Mouse (Mus musculus): Measurements from ENCODE around the gene Armc7. TPM values are rescaled to one million over a fixed set of nuclear protein-coding genes. Genes with fewer than 3 reads are reported as not detected.
"Not testable (repeated sequence)": the region's sequence is repeated elsewhere in the genome, so short reads cannot be mapped to it uniquely, and the experiment has no call there.

The Armc7 gene
- polyA plus RNA-seq, 1 experiment from 2014 or later, result 5.1 TPM

DNA sequence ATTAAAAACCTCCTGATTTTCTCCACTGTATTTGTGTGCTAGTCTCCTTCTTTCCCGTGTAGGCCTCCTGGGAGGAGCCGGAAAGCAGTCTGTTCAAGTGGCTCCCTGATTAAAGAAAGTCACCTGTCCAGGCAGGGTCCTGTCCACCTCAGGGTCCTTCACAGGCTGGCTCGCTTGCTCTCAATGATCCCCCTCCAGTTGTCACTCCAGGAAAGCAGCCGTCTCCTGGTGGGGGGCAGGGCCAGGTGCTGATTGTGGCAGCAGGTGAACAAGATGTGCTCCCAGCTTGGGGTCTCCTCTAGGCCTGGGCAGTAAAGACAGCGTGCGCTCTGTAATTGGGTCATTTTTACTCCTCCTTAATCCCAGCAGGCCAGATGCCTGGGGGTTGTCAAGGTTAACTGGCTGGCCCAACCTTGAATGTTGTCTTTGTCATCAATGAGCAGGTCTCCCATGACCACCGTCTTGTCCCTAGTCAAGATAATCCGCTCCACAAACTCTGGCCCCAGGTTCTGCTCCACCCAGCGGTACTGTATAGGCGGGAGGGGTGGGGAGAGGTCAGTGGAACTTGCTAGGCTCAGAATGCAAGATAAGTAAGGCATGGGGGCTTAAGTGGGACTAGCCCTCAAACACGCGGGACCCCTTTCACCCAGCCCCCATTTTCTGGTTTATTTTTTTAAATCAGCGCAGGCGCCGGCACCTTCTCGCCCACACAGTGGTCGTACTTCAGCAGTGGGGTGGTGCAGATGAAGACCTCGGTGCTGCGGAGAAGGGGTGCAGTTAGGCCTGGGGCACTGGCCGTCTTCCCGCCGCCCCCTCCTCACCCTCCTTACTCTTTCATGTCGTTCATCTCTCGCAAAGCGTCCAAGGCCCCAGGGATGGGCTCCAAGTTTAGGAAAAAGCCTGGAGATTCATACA lies 15.2 kb downstream of the Armc7 start:
- 0 out of 2 replicates have a peak, but pooled peaks have one; percentile 43 for ATAC-seq (replicated peaks; ENCODE audit: insufficient number of reproducible peaks, low FRiP score, low TSS enrichment)
- Histone ChIP-seq H3K27me3 (ENCODE audit: control insufficient read depth, insufficient read depth, low read length) (no peaks in the 10 kb centered on the region), H3K4me1 (ENCODE audit: control insufficient read depth, insufficient read depth, low read length) (no peaks in the 10 kb centered on the region), H3K4me2 (peak overlapping the region; percentile 81), H3K27ac (ENCODE audit: low read depth, low read length) (no peak overlapping the region), H3K9ac (ENCODE audit: low read depth, low read length) (peak overlapping the region; percentile 77), H3K4me3 (ENCODE audit: low read depth, low read length) (peak overlapping the region; percentile 64), H3K36me3 (ENCODE audit: control insufficient read depth, insufficient read depth, low read length) (0 out of 2 replicates have a peak, but pooled peaks cover 3% of the 10 kb centered on the region), H3K9me3 (replicated peaks; ENCODE audit: control insufficient read depth, low read length) (no peaks in the 10 kb centered on the region)
- 25% methylated on average over 25 of the region's 25 CpGs for WGBS (ENCODE audit: insufficient replicate concordance)

DNA sequence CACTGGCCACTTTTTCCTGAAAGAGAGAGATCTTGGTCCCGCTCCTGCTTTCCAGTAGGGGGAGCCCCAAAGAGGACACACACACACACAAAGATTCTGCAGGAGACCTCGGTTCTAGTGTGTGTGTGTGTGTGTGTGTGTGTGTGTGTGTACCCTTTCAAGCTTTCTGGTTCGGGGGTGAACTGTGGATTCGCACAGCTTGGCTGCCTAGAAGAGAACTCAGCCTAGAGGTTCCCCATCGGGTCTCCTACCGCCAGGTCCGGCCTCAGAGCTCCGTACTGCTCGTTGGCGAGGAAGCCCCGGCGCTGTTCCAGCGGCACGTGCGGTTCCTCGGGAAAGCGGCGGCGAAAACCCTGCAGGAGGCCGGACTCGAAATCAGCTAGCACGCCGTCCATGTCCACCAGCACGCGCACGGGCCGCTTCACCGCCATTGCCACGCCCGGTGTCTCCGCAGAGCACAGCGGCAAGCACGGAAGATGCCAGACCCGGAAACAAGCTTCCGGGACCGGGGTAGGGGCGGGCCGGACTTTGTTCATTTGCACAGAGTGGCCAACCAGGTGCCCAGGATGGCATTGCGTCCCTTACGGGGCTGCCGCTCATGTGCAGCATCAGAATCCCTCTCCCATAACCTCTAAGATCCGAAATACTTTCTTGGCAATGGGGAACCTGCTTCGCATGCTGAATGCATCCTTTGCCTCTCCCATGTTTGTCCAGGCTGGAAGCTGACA lies 16.1 kb downstream of the Armc7 start, which contains the start of gene Nt5c:
Gene Nt5c (minus strand): TSS at position 507 of the 728 bp plus-strand sequence.
- Histone ChIP-seq H3K9ac (ENCODE audit: low read depth, low read length) (peak within 1 kb of the TSS; percentile 77), H3K4me1 (ENCODE audit: control insufficient read depth, insufficient read depth, low read length) (no peaks in the 10 kb centered on the region), H3K9me3 (replicated peaks; ENCODE audit: control insufficient read depth, low read length) (no peaks in the 10 kb centered on the region), H3K4me3 (ENCODE audit: low read depth, low read length) (peak within 1 kb of the TSS; percentile 64), H3K4me2 (peak within 1 kb of the TSS; percentile 81), H3K27me3 (ENCODE audit: control insufficient read depth, insufficient read depth, low read length) (no peaks in the 10 kb centered on the region), H3K27ac (ENCODE audit: low read depth, low read length) (peak within 1 kb of the TSS; percentile 62), H3K36me3 (ENCODE audit: control insufficient read depth, insufficient read depth, low read length) (0 out of 2 replicates have a peak, but pooled peaks cover 3% of the 10 kb centered on the region)
- ATAC-seq (replicated peaks; ENCODE audit: insufficient number of reproducible peaks, low FRiP score, low TSS enrichment), result peak; percentile 83
- whole genome bisulfite sequencing (ENCODE audit: insufficient replicate concordance), result under 1% methylated on average over 43 of the region's 43 CpGs

DNA sequence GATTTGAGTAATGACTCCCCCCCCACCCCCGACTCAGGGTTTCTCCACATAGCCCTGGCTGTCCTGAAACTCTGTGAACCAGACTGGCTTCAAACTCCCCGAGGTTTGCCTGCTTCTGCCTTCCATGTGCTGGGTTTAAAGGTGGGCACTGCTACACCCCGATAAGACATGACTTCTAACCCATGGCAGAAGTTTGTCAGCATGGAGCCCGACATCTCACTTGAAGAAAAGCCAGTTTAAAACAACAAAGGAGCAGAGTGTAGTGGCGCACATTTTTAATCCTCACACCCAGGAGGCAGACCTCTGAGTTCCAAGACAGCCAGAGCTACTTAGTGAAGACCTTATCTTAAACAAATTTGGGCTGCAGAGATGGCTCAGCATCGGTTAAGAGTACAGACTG lies 16.9 kb downstream of the Armc7 start:
- no peaks in the 10 kb centered on the region for H3K9me3 ChIP-seq (replicated peaks; ENCODE audit: control insufficient read depth, low read length)
- no peaks in the 10 kb centered on the region for H3K4me1 ChIP-seq (ENCODE audit: control insufficient read depth, insufficient read depth, low read length)
- H3K4me2 ChIP-seq, result peak overlapping the region; percentile 81
- H3K36me3 ChIP-seq (ENCODE audit: control insufficient read depth, insufficient read depth, low read length), result peaks cover 6% of the 10 kb centered on the region; the same call in 1 of the 2 replicates
- no peak overlapping the region for H3K9ac ChIP-seq (ENCODE audit: low read depth, low read length)
- 32% methylated on average over 6 of the region's 6 CpGs for WGBS (ENCODE audit: insufficient replicate concordance)
- H3K4me3 ChIP-seq (ENCODE audit: low read depth, low read length), result peak overlapping the region; percentile 64
- H3K27ac ChIP-seq (ENCODE audit: low read depth, low read length), result no peak overlapping the region
- H3K27me3 ChIP-seq (ENCODE audit: control insufficient read depth, insufficient read depth, low read length), result no peaks in the 10 kb centered on the region
- ATAC-seq (replicated peaks; ENCODE audit: insufficient number of reproducible peaks, low FRiP score, low TSS enrichment), result no peak

DNA sequence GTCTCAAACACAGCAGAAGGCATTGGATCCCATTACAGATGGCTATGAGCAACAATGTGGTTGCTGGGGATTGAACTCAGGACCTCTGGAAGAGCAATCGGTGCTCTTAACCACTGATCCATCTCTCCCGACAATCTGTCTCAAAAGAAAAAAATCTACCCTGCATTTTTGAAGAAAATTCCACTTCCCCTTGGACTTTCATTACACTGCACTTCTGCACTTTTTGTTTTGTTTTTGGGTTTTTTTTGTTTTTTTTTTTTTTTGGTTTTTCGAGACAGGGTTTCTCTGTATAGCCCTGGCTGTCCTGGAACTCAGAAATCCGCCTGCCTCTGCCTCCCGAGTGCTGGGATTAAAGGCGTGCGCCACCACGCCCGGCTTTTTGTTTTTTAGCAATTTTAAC lies 21.1 kb downstream of the Armc7 start:
- H3K9me3 ChIP-seq (replicated peaks; ENCODE audit: control insufficient read depth, low read length); H3K9ac ChIP-seq (ENCODE audit: low read depth, low read length); H3K4me1 ChIP-seq (ENCODE audit: control insufficient read depth, insufficient read depth, low read length); H3K27ac ChIP-seq (ENCODE audit: low read depth, low read length); H3K27me3 ChIP-seq (ENCODE audit: control insufficient read depth, insufficient read depth, low read length); H3K4me2 ChIP-seq; H3K4me3 ChIP-seq (ENCODE audit: low read depth, low read length); ATAC-seq (replicated peaks; ENCODE audit: insufficient number of reproducible peaks, low FRiP score, low TSS enrichment): not testable (repeated sequence)
- H3K36me3 ChIP-seq (ENCODE audit: control insufficient read depth, insufficient read depth, low read length), result peaks cover 25% of the 10 kb centered on the region
- WGBS (ENCODE audit: insufficient replicate concordance), result 88% methylated on average over 9 of the region's 9 CpGs

DNA sequence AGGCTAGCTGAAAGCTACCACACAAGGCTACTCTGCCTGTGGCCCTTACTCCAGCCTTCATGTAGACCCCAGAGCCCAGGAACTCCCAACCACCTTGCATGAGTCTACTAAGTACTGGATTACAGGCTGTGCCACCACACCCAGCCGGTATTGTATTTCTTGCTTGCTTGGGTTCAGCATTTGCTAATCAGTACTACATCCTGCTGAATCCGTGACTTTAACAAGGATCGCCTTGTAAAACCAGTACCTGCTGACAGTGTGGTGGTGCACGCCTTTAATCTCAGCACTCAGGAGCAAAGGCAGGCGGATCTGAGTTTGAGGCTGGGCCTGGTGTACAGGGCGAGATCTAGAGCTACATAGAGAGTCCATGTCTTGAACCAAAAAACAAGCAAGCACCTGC lies 27.2 kb downstream of the Armc7 start:
- no peak overlapping the region for H3K27ac ChIP-seq (ENCODE audit: low read depth, low read length)
- no peak overlapping the region for H3K9ac ChIP-seq (ENCODE audit: low read depth, low read length)
- ATAC-seq (replicated peaks; ENCODE audit: insufficient number of reproducible peaks, low FRiP score, low TSS enrichment), result no peak
- no peak overlapping the region for H3K4me3 ChIP-seq (ENCODE audit: low read depth, low read length)
- 91% methylated on average over 6 of the region's 6 CpGs for WGBS (ENCODE audit: insufficient replicate concordance)
- no peaks in the 10 kb centered on the region for H3K27me3 ChIP-seq (ENCODE audit: control insufficient read depth, insufficient read depth, low read length)
- peaks cover 26% of the 10 kb centered on the region for H3K36me3 ChIP-seq (ENCODE audit: control insufficient read depth, insufficient read depth, low read length)
- peaks cover 20% of the 10 kb centered on the region for H3K4me1 ChIP-seq (ENCODE audit: control insufficient read depth, insufficient read depth, low read length)
- H3K4me2 ChIP-seq, result no peak overlapping the region
- no peaks in the 10 kb centered on the region for H3K9me3 ChIP-seq (replicated peaks; ENCODE audit: control insufficient read depth, low read length)

DNA sequence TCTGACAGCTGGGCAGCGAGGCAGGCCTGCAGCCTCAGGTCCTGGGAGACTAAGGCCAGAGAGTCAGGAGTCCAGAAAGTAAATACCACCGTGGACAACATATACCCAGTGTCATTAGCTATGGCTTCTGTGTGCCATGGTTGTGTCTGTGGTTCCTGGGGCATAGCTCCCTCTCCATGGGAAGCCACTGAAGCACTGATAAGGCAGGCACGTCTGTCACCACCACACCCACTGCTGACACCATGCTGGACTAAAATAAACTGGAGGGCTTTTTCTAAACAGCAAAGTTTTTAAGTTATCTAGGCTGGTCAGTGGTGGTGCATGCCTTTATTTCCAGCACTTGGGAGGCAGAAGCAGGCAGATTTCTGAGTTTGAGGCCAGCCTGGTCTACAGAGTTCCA lies 31.1 kb downstream of the Armc7 start:
- ATAC-seq (replicated peaks; ENCODE audit: insufficient number of reproducible peaks, low FRiP score, low TSS enrichment), result peak; percentile 43; the same call in 1 of the 2 replicates
- Histone ChIP-seq H3K4me3 (ENCODE audit: low read depth, low read length) (no peak overlapping the region), H3K27ac (ENCODE audit: low read depth, low read length) (peak overlapping the region; percentile 10; the same call in 1 of the 2 replicates), H3K4me1 (ENCODE audit: control insufficient read depth, insufficient read depth, low read length) (peaks cover 53% of the 10 kb centered on the region), H3K9me3 (replicated peaks; ENCODE audit: control insufficient read depth, low read length) (no peaks in the 10 kb centered on the region), H3K4me2 (no peak overlapping the region; the same call in 1 of the 2 replicates), H3K9ac (ENCODE audit: low read depth, low read length) (0 out of 2 replicates have a peak overlapping the region, but pooled peaks have one; percentile 5), H3K27me3 (ENCODE audit: control insufficient read depth, insufficient read depth, low read length) (no peaks in the 10 kb centered on the region), H3K36me3 (ENCODE audit: control insufficient read depth, insufficient read depth, low read length) (peaks cover 6% of the 10 kb centered on the region)
- WGBS (ENCODE audit: insufficient replicate concordance), result 55% methylated on average over 3 of the region's 3 CpGs

DNA sequence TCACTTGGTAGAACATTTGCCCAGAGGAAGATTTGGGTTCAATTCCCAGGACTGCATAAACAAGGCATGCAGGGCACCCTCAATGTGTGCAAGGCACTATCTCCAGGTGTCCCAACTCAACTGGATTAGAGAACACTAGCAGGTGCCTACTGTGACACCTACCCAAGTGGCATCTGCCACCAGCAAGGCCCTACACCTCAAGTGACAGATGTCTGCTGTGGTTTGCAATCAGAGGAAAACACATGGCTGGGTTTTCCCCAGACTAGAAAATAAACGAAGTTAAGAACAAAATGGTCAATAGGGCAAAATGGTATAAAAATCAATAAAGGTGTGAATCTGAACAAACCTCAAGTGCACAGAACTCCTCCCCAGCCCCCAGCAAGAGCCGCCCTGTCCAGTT lies 32.6 kb downstream of the Armc7 start:
- no peak overlapping the region for H3K4me2 ChIP-seq
- H3K36me3 ChIP-seq (ENCODE audit: control insufficient read depth, insufficient read depth, low read length), result no peaks in the 10 kb centered on the region
- peaks cover 67% of the 10 kb centered on the region for H3K4me1 ChIP-seq (ENCODE audit: control insufficient read depth, insufficient read depth, low read length)
- H3K4me3 ChIP-seq (ENCODE audit: low read depth, low read length), result no peak overlapping the region
- 73% methylated on average over 2 of the region's 2 CpGs for WGBS (ENCODE audit: insufficient replicate concordance)
- H3K9ac ChIP-seq (ENCODE audit: low read depth, low read length), result no peak overlapping the region
- no peaks in the 10 kb centered on the region for H3K27me3 ChIP-seq (ENCODE audit: control insufficient read depth, insufficient read depth, low read length)
- H3K9me3 ChIP-seq (replicated peaks; ENCODE audit: control insufficient read depth, low read length), result no peaks in the 10 kb centered on the region
- ATAC-seq (replicated peaks; ENCODE audit: insufficient number of reproducible peaks, low FRiP score, low TSS enrichment), result no peak
- H3K27ac ChIP-seq (ENCODE audit: low read depth, low read length), result 0 out of 2 replicates have a peak overlapping the region, but pooled peaks have one; percentile 68

DNA sequence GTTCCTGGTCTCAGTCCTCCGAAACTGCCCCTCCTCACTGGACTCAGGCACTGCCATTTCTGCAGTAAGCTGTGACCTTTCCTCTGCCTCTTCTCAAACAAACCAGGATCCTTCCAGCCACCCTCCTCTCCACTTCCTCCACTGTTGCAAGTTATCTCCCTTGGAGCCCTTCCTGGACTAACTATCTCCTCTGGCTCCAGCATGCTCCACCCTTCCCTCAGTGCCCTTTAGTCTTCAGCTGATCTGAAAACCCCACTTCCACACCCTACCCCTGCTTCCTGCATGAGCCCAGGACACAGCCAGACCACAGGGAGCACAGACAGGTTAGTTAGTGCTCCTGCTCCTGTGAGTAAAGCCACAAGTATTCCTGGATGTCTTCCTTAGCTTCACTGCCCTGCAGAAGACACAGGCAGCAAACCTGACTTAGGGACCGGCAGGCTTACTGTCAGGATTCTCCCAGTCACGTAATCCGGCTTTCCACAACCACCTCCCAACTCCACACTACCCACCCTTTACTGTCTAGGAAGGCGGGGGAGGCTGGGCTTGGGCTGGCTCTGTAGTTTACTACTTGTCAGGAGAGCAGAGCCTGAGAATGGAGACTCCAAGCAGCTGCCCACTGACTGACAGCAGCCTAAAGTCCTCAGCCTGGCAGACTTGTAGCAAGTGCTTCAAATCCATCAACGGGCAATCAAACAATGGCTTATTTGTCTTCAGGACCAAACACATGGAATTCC lies 34.5 kb downstream of the Armc7 start:
- no peak for ATAC-seq (replicated peaks; ENCODE audit: insufficient number of reproducible peaks, low FRiP score, low TSS enrichment)
- Histone ChIP-seq H3K36me3 (ENCODE audit: control insufficient read depth, insufficient read depth, low read length) (no peaks in the 10 kb centered on the region), H3K4me1 (ENCODE audit: control insufficient read depth, insufficient read depth, low read length) (peaks cover 68% of the 10 kb centered on the region), H3K9ac (ENCODE audit: low read depth, low read length) (peak overlapping the region; percentile 58), H3K4me2 (peak overlapping the region; percentile 90), H3K9me3 (replicated peaks; ENCODE audit: control insufficient read depth, low read length) (no peaks in the 10 kb centered on the region), H3K4me3 (ENCODE audit: low read depth, low read length) (peak overlapping the region; percentile 100), H3K27me3 (ENCODE audit: control insufficient read depth, insufficient read depth, low read length) (no peaks in the 10 kb centered on the region), H3K27ac (ENCODE audit: low read depth, low read length) (peak overlapping the region; percentile 79)
- WGBS (ENCODE audit: insufficient replicate concordance), result 23% methylated on average over 6 of the region's 6 CpGs
